Mouse (Mus musculus) layer of hippocampus, postnatal 36 days (tissue): ENCODE data around the gene Pms2. TPM values are rescaled to one million over a fixed set of nuclear protein-coding genes. Genes with fewer than 3 reads are reported as not detected.
A peak's percentile ranks its signal among the peaks of the same experiment; 100 is the strongest.

Experiments used
- DNase-seq, 2 experiments: peaks; one replicate each; pipeline ENCODE4 v3.0.0; 2022
- total RNA-seq, 2 experiments: library from RNA; stranded (reverse); gene quantifications; 2 replicates each; pipeline ENCODE4 v1.2.3; 2021

Pms2 gene
- total RNA-seq, result 10 to 100 TPM; 13.9 to 16.3 TPM

DNA sequence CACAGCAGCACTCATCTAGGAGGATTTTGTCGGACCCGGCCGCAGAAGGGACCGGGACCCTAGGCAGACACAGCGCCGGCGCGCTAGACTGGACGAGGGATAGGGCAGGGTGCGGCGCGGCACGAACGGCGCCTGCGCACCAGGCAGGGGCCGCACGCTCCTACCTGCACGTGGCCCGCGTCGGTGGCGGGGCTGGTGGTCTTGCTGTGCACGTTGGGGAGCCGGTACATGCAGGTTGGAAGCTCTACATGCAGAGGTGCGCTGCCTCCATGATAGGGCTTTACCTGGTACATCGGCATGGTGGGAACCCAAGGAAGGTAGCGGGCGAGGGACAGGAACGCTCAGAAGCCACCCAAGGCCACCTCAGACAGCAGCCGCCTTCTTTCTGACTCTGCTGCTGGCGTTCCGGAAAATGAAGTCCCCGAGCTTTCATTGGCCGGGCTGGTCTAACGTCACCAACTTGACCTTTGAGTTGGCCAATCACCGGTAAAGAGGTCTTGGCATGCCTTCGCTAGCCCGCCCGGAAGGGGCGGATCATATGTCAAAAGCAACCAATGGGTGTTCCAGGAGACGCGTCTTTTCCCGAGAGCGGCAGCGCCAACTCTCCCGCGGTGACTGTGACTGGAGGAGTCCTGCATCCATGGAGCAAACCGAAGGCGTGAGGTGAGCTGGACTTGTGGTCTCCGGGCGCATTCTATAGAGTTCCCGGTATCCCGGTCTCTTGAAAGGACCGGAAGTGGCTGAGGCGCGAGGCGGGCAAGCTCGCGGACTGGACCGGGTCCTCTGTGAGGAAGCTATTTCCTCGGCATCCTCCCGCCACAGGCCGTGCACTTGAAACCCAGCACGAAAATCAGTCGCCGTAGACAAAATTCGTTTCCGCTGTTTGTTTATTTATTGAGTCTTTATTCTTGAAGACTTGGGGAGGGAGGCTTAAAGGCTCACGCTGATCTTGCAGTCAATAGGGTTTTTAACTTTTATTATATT, at the start of gene Pms2, which contains the start of gene Aimp2:
Gene Pms2 (plus strand): TSS at position 548 of the 984 bp plus-strand sequence.
Gene Aimp2 (minus strand): TSS at position 431 of the 984 bp plus-strand sequence.
- peak; percentile 95 to 97 for DNase-seq

DNA sequence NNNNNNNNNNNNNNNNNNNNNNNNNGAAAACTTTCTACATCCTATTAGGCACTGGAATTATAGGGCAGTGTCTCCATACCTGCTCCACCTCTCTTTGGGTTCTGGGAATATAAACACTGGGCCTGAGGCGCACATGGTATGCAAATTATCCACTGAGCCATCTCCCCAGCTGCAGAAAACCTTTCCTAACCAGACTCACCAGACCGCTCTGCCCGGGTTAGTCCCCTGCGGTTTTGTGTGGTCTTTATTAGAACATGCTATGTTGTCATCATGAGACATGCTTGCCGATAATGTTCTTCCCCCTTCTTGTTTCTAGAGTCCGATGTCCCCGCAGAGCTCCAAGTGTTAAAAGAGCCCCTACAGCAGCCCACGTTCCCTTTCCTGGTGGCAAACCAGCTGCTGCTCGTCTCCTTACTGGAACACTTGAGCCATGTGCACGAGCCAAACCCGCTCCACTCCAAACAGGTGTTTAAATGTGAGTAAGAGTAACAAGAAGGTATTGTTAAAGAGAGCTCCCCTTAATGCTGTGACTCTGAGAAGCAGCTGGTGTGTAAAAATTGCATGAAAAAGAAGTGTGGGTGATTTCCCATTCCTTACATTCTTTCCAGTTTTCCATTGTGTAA, 38.1 kb upstream of the Pms2 start:
- DNase-seq, result no peak

DNA sequence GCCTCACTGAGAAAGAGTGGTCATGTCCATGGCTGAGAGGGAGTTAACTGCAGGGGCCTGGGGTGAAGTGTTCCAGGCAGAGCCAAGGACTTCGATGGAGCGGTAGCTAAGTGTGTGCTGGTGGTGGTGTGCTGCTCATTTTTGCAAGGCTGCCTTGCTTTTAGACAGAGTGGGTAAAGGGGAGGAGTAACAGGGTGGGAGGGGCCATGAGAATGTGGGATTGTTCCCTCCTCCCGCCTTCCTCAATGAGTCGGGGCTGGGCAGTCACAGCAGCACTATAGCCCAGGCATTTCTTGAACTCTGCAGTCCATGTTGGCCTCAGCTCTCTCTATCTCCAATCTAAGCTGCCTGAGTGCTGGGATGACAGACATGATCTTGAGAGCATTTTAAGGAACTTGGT, 35.2 kb upstream of the Pms2 start:
- no peak for DNase-seq

DNA sequence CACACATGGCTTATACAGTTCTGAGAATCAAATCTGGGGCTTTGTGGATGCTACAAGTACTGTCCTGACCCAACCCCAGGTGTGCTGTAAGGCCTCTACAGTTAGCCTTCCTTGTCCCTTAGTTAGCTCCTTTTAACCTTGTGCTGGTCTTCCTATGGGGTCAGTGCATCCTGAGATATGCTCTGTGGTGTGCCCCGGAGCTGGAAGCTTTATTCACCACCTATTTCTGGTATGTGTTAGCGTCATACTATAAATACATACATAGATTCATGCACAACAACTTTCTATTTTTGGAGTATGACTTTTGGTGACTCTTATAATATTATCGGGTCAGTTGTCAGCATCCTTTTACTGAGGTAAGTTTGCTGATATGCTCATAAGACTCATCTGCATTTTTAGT, 24.5 kb upstream of the Pms2 start:
- no peak for DNase-seq

DNA sequence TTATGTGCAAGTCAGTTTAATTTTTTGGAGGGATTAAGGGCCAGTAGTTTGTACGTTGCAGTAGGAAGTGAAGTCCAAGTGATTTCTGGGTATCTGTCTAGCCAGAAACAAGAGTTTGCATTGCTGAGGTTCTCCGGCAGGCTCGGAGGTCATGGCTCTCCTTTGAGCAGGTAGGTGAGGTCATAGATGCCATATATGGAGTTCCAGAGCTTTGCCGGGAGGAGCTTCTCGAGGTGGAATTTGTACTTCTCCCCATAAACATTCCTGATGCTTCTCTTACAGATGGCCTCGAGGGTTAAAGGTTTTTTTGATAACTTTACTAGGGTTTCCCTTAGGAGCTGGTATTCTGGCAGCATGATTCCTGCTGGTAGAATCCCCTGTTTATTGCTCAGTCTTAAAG, 19.0 kb upstream of the Pms2 start:
- no peak for DNase-seq

DNA sequence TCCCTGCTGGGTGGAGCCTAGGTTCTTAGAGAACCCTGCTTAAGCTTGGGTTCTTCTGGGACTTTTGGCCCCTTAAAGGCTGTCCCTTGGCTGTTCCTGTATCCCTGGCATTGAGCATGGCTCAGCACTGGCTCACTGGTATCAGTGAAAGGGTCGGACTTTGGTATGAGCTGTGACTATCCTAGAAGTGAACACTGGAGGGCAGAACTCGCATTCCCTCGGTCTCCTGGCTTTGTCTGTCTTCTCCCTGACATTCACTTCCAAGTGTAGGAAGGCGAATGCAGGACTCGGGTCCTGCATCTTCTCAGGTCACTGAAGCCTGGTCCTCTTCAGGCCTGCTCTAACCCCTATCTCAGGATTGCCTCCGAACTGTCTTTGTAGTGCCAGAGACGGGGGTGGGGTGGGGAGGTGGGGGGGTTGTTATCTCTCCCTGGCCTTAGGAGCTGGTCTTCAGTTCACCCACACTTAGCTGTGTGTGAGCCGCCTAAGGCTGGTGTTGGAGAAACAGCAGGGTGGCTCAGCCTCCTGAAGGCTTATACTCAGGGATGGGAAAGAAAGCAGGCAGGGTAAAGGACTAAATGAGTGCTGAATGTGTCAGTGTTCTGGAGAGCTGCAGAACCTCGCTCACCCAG, 17.4 kb upstream of the Pms2 start:
- no peak for DNase-seq

DNA sequence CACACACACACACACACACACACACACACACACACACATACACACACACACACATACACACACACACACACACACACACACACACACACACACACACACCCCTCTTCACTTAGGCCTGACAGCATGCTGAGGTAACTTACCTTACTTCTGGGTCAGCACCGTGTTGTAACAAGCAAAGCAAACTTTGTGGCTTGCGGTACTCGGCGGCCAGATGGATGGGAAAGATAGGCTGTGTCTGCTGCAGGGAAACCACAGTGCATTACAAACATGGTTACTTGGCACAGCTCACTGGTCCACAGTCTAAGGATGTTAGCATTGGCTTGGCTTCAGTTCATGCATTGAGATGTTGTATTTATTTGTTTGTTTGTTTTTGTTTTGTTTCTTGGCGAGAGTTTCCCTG, 16.4 kb upstream of the Pms2 start:
- DNase-seq, result no peak

DNA sequence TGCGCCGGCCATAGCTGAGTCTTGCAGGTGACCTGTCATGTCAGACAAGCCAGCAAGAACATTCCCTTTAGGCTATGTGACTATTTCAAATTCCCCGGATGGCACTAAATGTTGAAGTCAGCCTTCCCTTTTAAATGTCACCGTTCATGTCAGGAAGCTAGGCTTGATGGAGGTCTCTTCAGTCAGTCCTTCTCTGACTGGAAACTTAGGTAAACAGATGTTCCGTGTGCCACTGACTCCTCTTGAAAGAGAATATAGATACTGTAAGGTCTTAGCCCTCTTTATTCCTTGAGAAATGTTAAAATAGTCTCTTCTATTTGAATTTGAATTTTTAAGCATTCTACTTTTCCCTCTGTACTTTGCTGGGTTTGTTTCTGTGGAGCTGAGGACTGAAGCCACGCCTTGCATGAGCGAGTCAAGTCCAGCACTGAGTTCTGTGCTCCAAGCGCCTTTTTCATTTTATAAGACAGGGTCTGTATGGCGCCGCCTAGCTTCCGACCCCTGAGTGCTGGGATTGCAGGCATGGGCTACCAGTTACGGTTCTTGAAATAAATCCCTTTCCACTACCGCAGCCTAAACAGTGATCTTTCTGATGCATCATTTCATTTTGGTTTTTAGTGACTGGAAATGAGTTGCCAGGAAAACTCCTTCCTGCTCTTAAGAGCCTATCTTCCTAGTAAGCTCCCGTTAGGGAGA, 12.0 kb upstream of the Pms2 start, which contains the start of gene Ankrd61:
Gene Ankrd61 (minus strand): TSS at position 51 of the 696 bp plus-strand sequence.
- no peak for DNase-seq

DNA sequence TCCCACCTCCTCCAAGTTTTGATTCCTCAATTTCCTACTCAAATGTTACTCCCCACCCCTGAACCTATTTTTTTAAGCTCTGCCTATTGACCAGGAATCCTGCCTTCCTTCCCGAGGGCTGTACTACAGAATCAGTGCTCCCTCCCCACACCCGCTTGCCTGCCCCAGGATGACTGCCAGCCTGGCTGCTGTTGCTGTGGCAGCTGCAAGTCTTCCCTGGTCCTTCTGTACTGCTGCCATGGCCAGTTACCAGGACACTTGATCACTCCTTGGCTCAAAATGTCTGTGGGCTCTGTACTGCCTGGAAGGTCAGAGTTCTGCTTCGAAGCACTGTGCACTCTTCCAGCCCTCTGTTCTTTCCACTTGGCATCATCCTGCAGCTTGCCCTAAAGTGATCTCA, 7.7 kb upstream of the Pms2 start:
- DNase-seq, result peak in 1 of 2 experiments; percentile 40

DNA sequence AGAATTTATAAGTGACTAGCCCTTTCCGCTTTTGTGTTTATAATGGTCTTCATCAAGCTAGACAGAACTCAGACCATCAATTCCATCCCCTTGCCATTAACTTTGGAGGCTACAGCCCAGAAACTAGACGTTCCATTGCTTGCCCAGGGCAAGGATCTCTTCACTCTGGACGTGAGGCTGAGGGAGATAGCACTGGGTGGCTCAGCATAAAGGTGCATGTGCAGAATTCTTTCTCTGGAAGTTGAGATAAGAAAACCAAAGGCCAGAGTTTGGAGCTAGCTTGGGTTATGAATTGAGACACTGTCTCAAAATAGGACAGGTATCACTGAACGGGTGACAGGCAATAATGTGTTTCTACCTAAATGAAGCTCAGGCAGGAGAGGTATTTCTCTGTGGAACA, 6.0 kb upstream of the Pms2 start:
- no peak for DNase-seq

DNA sequence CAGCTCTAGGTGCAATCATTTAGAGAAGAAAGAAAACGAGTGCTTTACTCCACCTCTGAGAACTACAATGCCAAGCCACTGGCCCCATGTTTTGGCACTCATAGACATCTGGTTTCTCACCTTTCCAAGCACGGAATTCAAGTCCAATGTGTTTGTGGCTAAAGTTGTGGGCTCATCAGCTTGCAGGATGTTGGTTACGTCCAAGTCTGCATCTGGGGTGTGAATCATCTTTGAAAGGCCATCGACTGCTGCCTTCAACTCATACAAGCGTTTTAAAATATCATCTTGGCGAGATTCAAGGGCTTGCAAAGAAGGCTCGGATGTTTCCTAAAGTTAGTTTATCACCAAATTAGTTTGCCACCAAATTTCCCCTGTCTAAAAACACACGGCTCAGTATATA, 3.3 kb upstream of the Pms2 start:
- no peak for DNase-seq

DNA sequence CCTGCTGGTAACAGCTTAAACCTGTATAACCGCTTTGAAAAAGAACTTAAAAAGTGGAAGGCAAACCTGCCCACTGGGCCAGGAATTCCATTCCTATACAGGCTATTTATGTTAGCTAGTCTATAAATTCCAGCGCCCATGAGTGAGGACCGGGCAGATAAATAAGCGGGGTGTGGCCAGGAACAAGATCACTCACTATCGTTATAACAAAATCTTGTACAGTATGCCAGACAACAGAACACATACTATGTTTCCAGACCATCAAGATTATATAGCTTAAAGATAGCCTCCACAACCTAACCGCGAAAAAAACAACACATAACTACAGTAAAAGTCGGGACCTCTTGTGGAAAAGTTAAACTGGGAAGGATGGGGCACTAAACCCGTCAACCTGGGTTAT, 838 bp upstream of the Pms2 start:
- DNase-seq, result no peak

DNA sequence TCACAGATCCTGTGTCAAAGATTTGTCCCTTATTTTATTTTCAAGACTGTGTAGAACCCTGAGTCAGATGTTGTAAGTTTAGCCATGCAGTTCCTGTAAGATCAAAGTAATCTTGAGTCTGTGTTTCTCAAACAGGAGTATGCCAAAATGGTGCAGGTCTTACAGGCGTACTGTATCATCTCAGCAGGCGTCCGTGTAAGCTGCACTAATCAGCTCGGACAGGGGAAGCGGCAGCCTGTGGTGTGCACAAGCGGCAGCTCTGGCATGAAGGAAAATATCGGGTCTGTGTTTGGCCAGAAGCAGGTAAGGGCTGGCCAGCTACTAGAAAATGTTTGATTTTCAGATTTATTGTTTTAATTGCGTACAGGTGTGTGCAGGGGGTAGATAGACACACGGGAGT, 6.5 kb downstream of the Pms2 start:
- no peak for DNase-seq

DNA sequence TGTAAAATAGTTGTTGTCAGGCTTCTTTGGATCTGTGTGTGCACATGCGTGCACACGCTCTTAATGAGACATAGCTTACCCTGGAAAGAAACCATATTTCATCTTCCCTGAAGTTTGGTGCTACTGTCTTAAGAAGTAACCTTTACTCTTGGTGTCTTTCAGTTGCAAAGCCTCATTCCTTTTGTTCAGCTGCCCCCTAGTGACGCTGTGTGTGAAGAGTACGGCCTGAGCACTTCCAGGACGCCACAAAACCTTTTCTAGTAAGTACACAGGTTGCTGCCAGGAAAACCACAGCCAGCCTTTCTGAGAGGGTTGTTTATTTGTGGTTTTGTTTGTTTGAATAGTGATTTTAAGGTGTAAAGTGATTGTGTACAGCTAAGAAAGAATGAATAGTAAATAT, 7.7 kb downstream of the Pms2 start:
- DNase-seq, result no peak

DNA sequence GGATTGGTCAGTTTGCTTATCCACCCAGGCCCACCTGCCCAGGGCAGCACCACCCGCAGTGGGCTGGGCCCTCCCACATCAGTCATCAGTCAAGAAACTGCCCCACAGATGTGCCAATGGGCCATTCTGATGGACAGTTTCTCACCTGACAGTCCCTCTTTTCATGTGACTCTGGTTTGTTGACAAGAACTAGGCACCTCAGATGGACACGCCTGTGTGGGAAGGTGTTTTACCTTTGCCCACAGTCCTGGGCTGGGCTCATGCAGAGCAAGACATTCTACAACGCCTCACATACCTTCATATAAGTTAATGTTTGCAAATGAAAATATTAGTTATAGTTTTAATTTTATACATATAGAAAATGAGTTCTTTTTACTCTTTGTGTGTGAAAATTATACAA, 8.4 kb downstream of the Pms2 start:
- DNase-seq, result no peak

DNA sequence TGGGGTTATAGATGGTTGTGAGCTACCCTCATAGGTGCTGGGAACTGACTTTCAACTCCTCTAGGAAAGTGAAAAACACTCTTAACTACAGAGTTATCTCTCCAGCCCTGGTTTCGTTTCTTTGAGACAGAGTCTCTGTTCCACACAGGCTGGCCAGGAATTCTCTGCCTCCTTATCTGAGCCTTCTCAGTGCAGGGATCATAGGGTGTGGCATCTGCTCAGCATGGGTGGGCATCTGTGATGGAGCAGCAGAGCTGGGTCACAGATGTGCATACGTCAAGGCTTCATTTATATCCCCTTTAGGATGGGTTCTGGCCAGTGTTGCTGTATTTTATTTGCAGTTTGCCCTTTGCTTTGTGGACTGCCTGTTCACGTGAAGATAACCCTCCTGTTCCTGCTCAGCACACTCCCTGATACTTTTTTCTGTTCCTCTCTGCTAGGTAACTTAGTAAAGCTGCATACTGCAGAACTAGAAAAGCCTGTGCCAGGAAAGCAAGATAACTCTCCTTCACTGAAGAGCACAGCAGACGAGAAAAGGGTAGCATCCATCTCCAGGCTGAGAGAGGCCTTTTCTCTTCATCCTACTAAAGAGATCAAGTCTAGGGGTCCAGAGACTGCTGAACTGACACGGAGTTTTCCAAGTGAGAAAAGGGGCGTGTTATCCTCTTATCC, 15.2 kb downstream of the Pms2 start:
- DNase-seq, result no peak

DNA sequence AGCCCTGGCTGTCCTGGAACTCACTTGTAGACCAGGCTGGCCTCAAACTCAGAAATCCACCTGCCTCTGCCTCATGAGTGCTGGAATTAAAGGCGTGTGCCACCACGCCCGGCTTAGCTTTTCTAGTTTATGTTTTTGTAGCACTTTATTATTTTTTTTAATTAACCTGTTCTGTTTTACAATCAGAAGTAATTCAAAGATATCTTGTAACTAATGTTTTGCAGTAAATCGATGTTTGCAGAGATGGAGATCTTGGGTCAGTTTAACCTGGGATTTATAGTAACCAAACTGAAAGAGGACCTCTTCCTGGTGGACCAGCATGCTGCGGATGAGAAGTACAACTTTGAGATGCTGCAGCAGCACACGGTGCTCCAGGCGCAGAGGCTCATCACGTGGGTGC, 18.1 kb downstream of the Pms2 start, which contains the start of gene Gm42421:
Gene Gm42421 (plus strand): TSS at position 301 of the 400 bp plus-strand sequence.
- DNase-seq, result no peak

DNA sequence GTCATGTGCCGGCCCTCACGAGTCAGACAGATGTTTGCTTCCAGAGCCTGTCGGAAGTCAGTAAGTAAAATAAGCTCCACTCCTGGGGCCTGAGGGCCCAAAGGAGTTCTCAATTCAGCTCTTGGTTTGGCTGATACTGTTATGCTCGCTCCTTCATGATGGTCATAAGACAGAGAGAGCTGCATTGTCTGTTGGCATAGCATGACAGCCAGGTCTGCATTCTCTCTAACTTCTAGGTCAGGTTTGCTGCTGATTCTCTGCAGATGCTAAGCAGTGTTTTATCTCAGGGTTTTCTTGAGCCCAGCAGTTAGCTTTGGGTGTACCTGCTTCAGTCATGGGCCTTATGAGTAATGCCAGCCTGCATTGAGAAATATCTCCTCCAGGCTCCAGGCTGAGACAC, 19.5 kb downstream of the Pms2 start:
- no peak for DNase-seq

DNA sequence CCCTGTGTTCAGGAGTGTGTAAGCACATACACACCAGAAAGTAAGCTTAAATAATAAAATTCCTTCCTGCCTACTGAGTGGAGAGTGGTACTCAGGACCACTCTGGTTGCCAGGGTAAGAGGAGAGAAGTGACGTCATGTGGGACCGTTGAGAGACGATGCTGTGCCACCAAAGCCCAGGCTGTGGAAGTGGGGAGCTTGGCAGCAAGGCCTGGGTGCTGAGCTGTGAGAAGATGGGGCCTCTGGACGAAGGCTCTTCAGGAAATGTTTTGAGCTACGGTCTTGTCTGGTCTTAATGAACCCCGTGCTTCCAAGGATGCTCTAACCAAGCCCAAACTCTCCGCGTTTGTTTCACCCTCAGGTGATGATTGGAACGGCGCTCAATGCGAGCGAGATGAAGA, 20.9 kb downstream of the Pms2 start:
- DNase-seq, result no peak

DNA sequence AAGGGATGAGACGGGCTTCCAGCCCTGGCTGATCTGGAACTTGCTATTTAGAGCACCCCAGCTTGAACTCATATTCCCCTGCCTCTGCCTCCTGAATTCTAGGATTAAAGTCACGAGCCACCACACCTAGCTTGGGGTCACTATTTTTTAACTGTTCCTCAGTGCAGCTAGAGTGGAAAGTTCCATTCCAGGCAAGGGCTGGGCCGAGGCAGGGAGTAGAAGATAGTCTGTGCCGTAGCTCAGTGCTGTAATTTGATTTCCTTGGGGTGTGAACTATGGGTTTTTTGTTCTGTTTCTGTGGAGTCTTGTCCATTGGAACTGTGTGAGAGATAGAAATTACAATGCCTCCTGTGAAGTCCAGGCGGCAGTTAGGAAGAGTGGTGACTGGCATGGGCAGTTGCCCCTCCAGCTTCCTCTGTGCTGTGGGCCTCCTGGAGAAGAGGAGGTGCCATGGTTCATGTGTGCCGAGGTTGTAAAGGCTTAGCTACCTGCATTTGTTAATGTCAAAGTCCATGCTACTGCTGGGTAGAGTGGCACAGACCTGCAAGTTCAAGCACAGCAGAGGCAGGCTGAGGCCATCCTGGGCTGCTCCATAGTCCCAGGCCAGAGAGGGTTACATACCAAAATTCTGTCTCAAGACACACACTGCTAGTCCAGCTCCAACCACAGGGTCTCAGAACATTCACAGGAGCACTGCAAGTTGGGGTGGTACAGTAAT, 22.3 kb downstream of the Pms2 start:
- no peak for DNase-seq

DNA sequence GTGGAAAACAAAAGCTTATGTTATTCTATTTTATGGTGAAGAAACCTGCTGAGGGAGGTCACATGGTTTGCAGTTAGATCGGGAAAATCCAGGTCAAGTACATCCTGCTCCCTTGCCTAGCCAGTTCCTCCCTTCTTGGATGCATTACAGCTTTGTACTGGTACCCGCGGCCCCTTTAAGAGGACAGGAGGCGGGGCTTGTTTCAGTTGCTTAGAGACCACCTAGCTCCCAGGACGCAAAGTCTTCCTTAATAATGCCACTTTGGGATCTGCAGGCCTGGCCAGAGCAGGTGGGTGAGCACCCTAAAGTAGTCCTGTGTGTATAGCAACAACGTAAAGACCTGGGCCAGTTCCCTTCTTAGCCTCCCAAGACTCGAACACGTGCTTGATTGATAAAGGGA, 23.1 kb downstream of the Pms2 start, which contains the start of gene Rsph10b:
Gene Rsph10b (plus strand): TSS at position 205 of the 400 bp plus-strand sequence.
- DNase-seq, result no peak
